Mouse (Mus musculus) cerebellum, postnatal 25 days (tissue): Measurements from ENCODE around the gene Il17rb.

ENCODE experiments used
- DNase-seq, 2 experiments: peaks; one replicate each; pipeline ENCODE4 v3.0.0; 2021; ENCODE audit warnings: mixed read lengths in 2 of 2

The Il17rb gene

GRCm38 (mm10) chr14:29950805-29951204 is 57.9 kb downstream of the Il17rb start:
- DNase-seq, result no peak

- DNase-seq, result no peak
These were observed 61.9 kb downstream of the Il17rb start for GRCm38 (mm10) chr14:29946761-29947309.
